Mouse (Mus musculus): Measurements from ENCODE around the gene Fanca. TPM values are rescaled to one million over a fixed set of nuclear protein-coding genes. Genes with fewer than 3 reads are reported as not detected.

Gene Fanca
- 20.9 and 24.8 TPM in 2 replicates for polyA plus RNA-seq (2014; fragmentation: Nextera tagmentation; extraction: Ambion mirVana)

GRCm38 (mm10) chr8:123318467-123318911 is at the start of gene Fanca:
Fanca (minus strand) TSS chr8:123318576.
- under 1% methylated on average over 20 of the region's 24 CpGs for WGBS
- ATAC-seq (ENCODE audit: low read depth) = peak; percentile 100
- Histone ChIP-seq H3K4me1 (ENCODE audit: control insufficient read depth, insufficient read depth, low read length) (no peaks in the 10 kb centered on the region; the same call in 1 of the 2 replicates), H3K9ac (ENCODE audit: low read depth, low read length) (peak within 1 kb of the TSS; percentile 72), H3K9me3 (ENCODE audit: control insufficient read depth, low read length) (no peaks in the 10 kb centered on the region), H3K4me3 (ENCODE audit: low read depth, low read length) (peak within 1 kb of the TSS; percentile 50), H3K36me3 (ENCODE audit: control insufficient read depth, insufficient read depth, low read length) (no peaks in the 10 kb centered on the region), H3K4me2 (ENCODE audit: low read depth, low read length) (peak within 1 kb of the TSS; percentile 85), H3K27me3 (replicated peaks; ENCODE audit: control insufficient read depth, insufficient read depth, low read length) (no peaks in the 10 kb centered on the region), H3K27ac (replicated peaks; ENCODE audit: low read depth, low read length) (no peak within 1 kb of the TSS)
- DNase-seq (ENCODE audit: low spot score) = peak; percentile 97

GRCm38 (mm10) chr8:123361082-123361739 is 42.8 kb upstream of the Fanca start:
- Histone ChIP-seq H3K27ac (replicated peaks; ENCODE audit: low read depth, low read length) (no peak overlapping the region), H3K4me2 (ENCODE audit: low read depth, low read length) (no peak overlapping the region), H3K4me1 (ENCODE audit: control insufficient read depth, insufficient read depth, low read length) (no peaks in the 10 kb centered on the region), H3K9ac (ENCODE audit: low read depth, low read length) (no peak overlapping the region), H3K27me3 (replicated peaks; ENCODE audit: control insufficient read depth, insufficient read depth, low read length) (no peaks in the 10 kb centered on the region), H3K36me3 (ENCODE audit: control insufficient read depth, insufficient read depth, low read length) (no peaks in the 10 kb centered on the region), H3K4me3 (ENCODE audit: low read depth, low read length) (no peak overlapping the region), H3K9me3 (ENCODE audit: control insufficient read depth, low read length) (no peaks in the 10 kb centered on the region)
- 33% methylated on average over 12 of the region's 12 CpGs for WGBS
- ATAC-seq (ENCODE audit: low read depth) (peak; percentile 75), DNase-seq (ENCODE audit: low spot score) (peak; percentile 75)

GRCm38 (mm10) chr8:123353216-123353615 is 34.8 kb upstream of the Fanca start:
- Histone ChIP-seq H3K4me3 (ENCODE audit: low read depth, low read length) (no peak overlapping the region), H3K9ac (ENCODE audit: low read depth, low read length) (no peak overlapping the region), H3K36me3 (ENCODE audit: control insufficient read depth, insufficient read depth, low read length) (no peaks in the 10 kb centered on the region), H3K4me1 (ENCODE audit: control insufficient read depth, insufficient read depth, low read length) (no peaks in the 10 kb centered on the region; the same call in 1 of the 2 replicates), H3K9me3 (ENCODE audit: control insufficient read depth, low read length) (no peaks in the 10 kb centered on the region), H3K27ac (replicated peaks; ENCODE audit: low read depth, low read length) (no peak overlapping the region), H3K4me2 (ENCODE audit: low read depth, low read length) (no peak overlapping the region), H3K27me3 (replicated peaks; ENCODE audit: control insufficient read depth, insufficient read depth, low read length) (no peaks in the 10 kb centered on the region)
- WGBS = 40% methylated on average over 9 of the region's 11 CpGs
- ATAC-seq (ENCODE audit: low read depth) (no peak), DNase-seq (ENCODE audit: low spot score) (no peak)

- H3K4me3 ChIP-seq (ENCODE audit: low read depth, low read length) = no peak overlapping the region
- H3K9me3 ChIP-seq (ENCODE audit: control insufficient read depth, low read length) = no peaks in the 10 kb centered on the region
- no peaks in the 10 kb centered on the region for H3K27me3 ChIP-seq (replicated peaks; ENCODE audit: control insufficient read depth, insufficient read depth, low read length)
- H3K4me1 ChIP-seq (ENCODE audit: control insufficient read depth, insufficient read depth, low read length) = peaks cover 3% of the 10 kb centered on the region
- 0 out of 2 replicates have a peak, but pooled peaks have one; percentile 22 for ATAC-seq (ENCODE audit: low read depth)
- DNase-seq (ENCODE audit: low spot score) = peak; percentile 23
- H3K27ac ChIP-seq (replicated peaks; ENCODE audit: low read depth, low read length) = no peak overlapping the region
- H3K9ac ChIP-seq (ENCODE audit: low read depth, low read length) = no peak overlapping the region
- no peak overlapping the region for H3K4me2 ChIP-seq (ENCODE audit: low read depth, low read length)
- H3K36me3 ChIP-seq (ENCODE audit: control insufficient read depth, insufficient read depth, low read length) = no peaks in the 10 kb centered on the region
- 61% methylated on average over 13 of the region's 13 CpGs for WGBS
Observed at GRCm38 (mm10) chr8:123352786-123353185, 34.4 kb upstream of the Fanca start.

- Histone ChIP-seq H3K9ac (ENCODE audit: low read depth, low read length) (no peak overlapping the region), H3K27me3 (replicated peaks; ENCODE audit: control insufficient read depth, insufficient read depth, low read length) (no peaks in the 10 kb centered on the region), H3K4me2 (ENCODE audit: low read depth, low read length) (no peak overlapping the region), H3K27ac (replicated peaks; ENCODE audit: low read depth, low read length) (no peak overlapping the region), H3K4me1 (ENCODE audit: control insufficient read depth, insufficient read depth, low read length) (peaks cover 6% of the 10 kb centered on the region), H3K9me3 (ENCODE audit: control insufficient read depth, low read length) (no peaks in the 10 kb centered on the region), H3K36me3 (ENCODE audit: control insufficient read depth, insufficient read depth, low read length) (no peaks in the 10 kb centered on the region), H3K4me3 (ENCODE audit: low read depth, low read length) (no peak overlapping the region)
- ATAC-seq (ENCODE audit: low read depth) (no peak), DNase-seq (ENCODE audit: low spot score) (no peak)
- 82% methylated on average over 12 of the region's 12 CpGs for WGBS
Observed at GRCm38 (mm10) chr8:123352118-123352517, 33.7 kb upstream of the Fanca start.

- ATAC-seq (ENCODE audit: low read depth) (no peak), DNase-seq (ENCODE audit: low spot score) (no peak)
- H3K9ac ChIP-seq (ENCODE audit: low read depth, low read length) = no peak overlapping the region
- no peak overlapping the region for H3K4me2 ChIP-seq (ENCODE audit: low read depth, low read length)
- no peaks in the 10 kb centered on the region for H3K27me3 ChIP-seq (replicated peaks; ENCODE audit: control insufficient read depth, insufficient read depth, low read length)
- no peaks in the 10 kb centered on the region for H3K36me3 ChIP-seq (ENCODE audit: control insufficient read depth, insufficient read depth, low read length)
- H3K4me3 ChIP-seq (ENCODE audit: low read depth, low read length) = no peak overlapping the region
- H3K27ac ChIP-seq (replicated peaks; ENCODE audit: low read depth, low read length) = peak overlapping the region; percentile 54
- H3K4me1 ChIP-seq (ENCODE audit: control insufficient read depth, insufficient read depth, low read length) = peaks cover 6% of the 10 kb centered on the region
- 70% methylated on average over 4 of the region's 4 CpGs for WGBS
- H3K9me3 ChIP-seq (ENCODE audit: control insufficient read depth, low read length) = no peaks in the 10 kb centered on the region
Observed at GRCm38 (mm10) chr8:123349073-123349472, 30.7 kb upstream of the Fanca start.

- 25% methylated on average over 8 of the region's 9 CpGs for WGBS
- Histone ChIP-seq H3K27ac (replicated peaks; ENCODE audit: low read depth, low read length) (peak overlapping the region; percentile 54), H3K4me2 (ENCODE audit: low read depth, low read length) (0 out of 2 replicates have a peak overlapping the region, but pooled peaks have one; percentile 0), H3K9ac (ENCODE audit: low read depth, low read length) (no peak overlapping the region), H3K36me3 (ENCODE audit: control insufficient read depth, insufficient read depth, low read length) (no peaks in the 10 kb centered on the region), H3K4me3 (ENCODE audit: low read depth, low read length) (no peak overlapping the region), H3K27me3 (replicated peaks; ENCODE audit: control insufficient read depth, insufficient read depth, low read length) (no peaks in the 10 kb centered on the region), H3K9me3 (ENCODE audit: control insufficient read depth, low read length) (no peaks in the 10 kb centered on the region), H3K4me1 (ENCODE audit: control insufficient read depth, insufficient read depth, low read length) (peaks cover 6% of the 10 kb centered on the region)
- DNase-seq (ENCODE audit: low spot score) = peak; percentile 91
- peak; percentile 69 for ATAC-seq (ENCODE audit: low read depth)
Observed at GRCm38 (mm10) chr8:123348237-123348843, 30.0 kb upstream of the Fanca start.

- H3K27ac ChIP-seq (replicated peaks; ENCODE audit: low read depth, low read length) = no peak overlapping the region
- 75% methylated on average over 2 of the region's 2 CpGs for WGBS
- DNase-seq (ENCODE audit: low spot score) = no peak
- no peak overlapping the region for H3K9ac ChIP-seq (ENCODE audit: low read depth, low read length)
- H3K4me2 ChIP-seq (ENCODE audit: low read depth, low read length) = no peak overlapping the region
- H3K36me3 ChIP-seq (ENCODE audit: control insufficient read depth, insufficient read depth, low read length) = no peaks in the 10 kb centered on the region
- no peak overlapping the region for H3K4me3 ChIP-seq (ENCODE audit: low read depth, low read length)
- H3K27me3 ChIP-seq (replicated peaks; ENCODE audit: control insufficient read depth, insufficient read depth, low read length) = no peaks in the 10 kb centered on the region
- H3K4me1 ChIP-seq (ENCODE audit: control insufficient read depth, insufficient read depth, low read length) = peaks cover 6% of the 10 kb centered on the region
- no peak for ATAC-seq (ENCODE audit: low read depth)
- no peaks in the 10 kb centered on the region for H3K9me3 ChIP-seq (ENCODE audit: control insufficient read depth, low read length)
Observed at GRCm38 (mm10) chr8:123347293-123347692, 28.9 kb upstream of the Fanca start.
